In the genomic region with DNA sequence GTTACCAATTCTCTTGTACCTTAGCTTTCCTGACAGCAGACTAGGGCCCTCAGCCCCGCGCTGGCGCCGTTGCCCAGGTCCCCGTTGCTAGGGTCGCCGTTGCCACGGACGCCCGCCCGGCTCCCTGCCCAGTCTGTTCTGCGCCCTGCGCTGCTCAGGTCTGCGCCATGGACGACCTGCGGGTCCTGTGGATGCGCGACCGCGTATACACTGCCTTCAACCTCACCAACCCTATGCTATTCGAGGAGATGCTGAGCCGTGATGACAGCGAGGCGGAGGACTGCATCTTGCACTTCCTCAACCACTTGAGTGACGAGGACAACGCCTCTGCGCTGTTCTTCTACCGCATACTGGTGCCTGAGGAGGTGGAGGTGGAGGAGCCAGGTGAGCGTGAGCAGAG, we compare ENCODE assay signal across 9 mouse cellular contexts. TPM values are rescaled to one million over a fixed set of nuclear protein-coding genes. Genes with fewer than 3 reads are reported as not detected.
DNase-seq lines count a peak whose midpoint lies in the region; ATAC-seq lines count a peak whose summit lies in the region.
"Had no signal": no experiment of that assay in that cellular context is flagged by ENCODE, and none has a peak within 500 bp of the region (broad histone marks: within the 10 kb centered on the region; RNA-seq: fewer than 3 reads in every experiment).

A gene (plus strand): TSS at position 89 of the 400 bp plus-strand sequence.

- 7% methylated on average over 29 of the region's 29 CpGs for WGBS in heart, embryonic 11.5 days (ENCODE audit: insufficient replicate concordance)
- 11% methylated on average over 29 of the region's 29 CpGs for WGBS in limb, embryonic 11.5 days

- peaks cover 11% of the 10 kb centered on the region for H3K36me3 ChIP-seq in heart, embryonic 11.5 days (ENCODE audit: control insufficient read depth, insufficient read depth, low read length)
- peaks cover 9% of the 10 kb centered on the region; the same call in 1 of the 2 replicates for H3K36me3 ChIP-seq in limb, embryonic 11.5 days (ENCODE audit: control insufficient read depth, insufficient read depth, low read length)

- no peaks in the 10 kb centered on the region; the same call in 1 of the 2 replicates for H3K27me3 ChIP-seq in heart, embryonic 11.5 days (ENCODE audit: control insufficient read depth, insufficient read depth, low read length)
- H3K27me3 ChIP-seq in limb, embryonic 11.5 days (ENCODE audit: control insufficient read depth, insufficient read depth, low read length): 0 out of 2 replicates have a peak, but pooled peaks cover 3% of the 10 kb centered on the region
- H3K27me3 ChIP-seq: CH12.LX had no signal

- intact Hi-C loops in gastrocnemius, postnatal 14 days (cut with DNase I; ENCODE audit: low total_unique reads): no loop called here

- no peak for DNase-seq in heart, adult 18-20 months
- DNase-seq in ZHBTc4 (ENCODE audit: low read depth, low spot score): peak; percentile 62
- peak; percentile 13 to 44 for DNase-seq in frontal cortex, postnatal 10 days (ENCODE audit: low spot score in 2 of 2)
- DNase-seq in limb, embryonic 11.5 days (ENCODE audit: low spot score): peak; percentile 52
- DNase-seq in right cerebral cortex, postnatal 14 days: peak; percentile 42
- DNase-seq in gastrocnemius, postnatal 14 days: no peak

- H3K9ac ChIP-seq in heart, embryonic 11.5 days (ENCODE audit: low read depth, low read length): no peak within 1 kb of the TSS
- no peak within 1 kb of the TSS for H3K9ac ChIP-seq in limb, embryonic 11.5 days (ENCODE audit: low read length)

- H3K9me3 ChIP-seq in heart, embryonic 11.5 days (replicated peaks; ENCODE audit: control insufficient read depth, low read length): no peaks in the 10 kb centered on the region
- no peaks in the 10 kb centered on the region for H3K9me3 ChIP-seq in limb, embryonic 11.5 days (ENCODE audit: control insufficient read depth, low read length)

- ATAC-seq in heart, embryonic 11.5 days (replicated peaks; ENCODE audit: insufficient number of reproducible peaks, low FRiP score, low TSS enrichment): peak; percentile 42; the same call in 1 of the 2 replicates
- ATAC-seq in limb, embryonic 11.5 days (ENCODE audit: insufficient number of reproducible peaks, low FRiP score, low TSS enrichment, low read depth): no peak
- ATAC-seq in erythroblast, adult 5-6 weeks (replicated peaks; ENCODE audit: low FRiP score, poor library complexity, severe bottlenecking): no peak

- no peak within 1 kb of the TSS for H3K4me3 ChIP-seq in heart, embryonic 11.5 days (ENCODE audit: low read depth, low read length)
- H3K4me3 ChIP-seq in limb, embryonic 11.5 days (ENCODE audit: low read depth, low read length): no peak within 1 kb of the TSS

- no peak within 1 kb of the TSS for H3K27ac ChIP-seq in heart, embryonic 11.5 days (ENCODE audit: low read depth, low read length)
- no peak within 1 kb of the TSS for H3K27ac ChIP-seq in limb, embryonic 11.5 days (replicated peaks; ENCODE audit: low read depth, low read length)

- peaks cover 3% of the 10 kb centered on the region; the same call in 1 of the 2 replicates for H3K4me1 ChIP-seq in heart, embryonic 11.5 days (ENCODE audit: control insufficient read depth, insufficient read depth, low read length)
- H3K4me1 ChIP-seq in limb, embryonic 11.5 days (ENCODE audit: control insufficient read depth, insufficient read depth, low read length): no peaks in the 10 kb centered on the region; the same call in 1 of the 2 replicates

- H3K4me2 ChIP-seq in heart, embryonic 11.5 days: 0 out of 2 replicates have a peak within 1 kb of the TSS, but pooled peaks have one; percentile 2
- H3K4me2 ChIP-seq in limb, embryonic 11.5 days (ENCODE audit: low read depth, severe bottlenecking): no peak within 1 kb of the TSS

RNA-seq across cellular contexts. Expression of the gene that starts here (rescaled TPM):
- polyA plus RNA-seq in heart, embryonic 11.5 days (2014; fragmentation: Nextera tagmentation; extraction: Ambion mirVana): 0.03 and 0.04 TPM in 2 replicates
- total RNA-seq in heart, adult 18-20 months (2021): under 1 TPM; 0.02 to 0.26 TPM
- polyA plus RNA-seq in limb, embryonic 11.5 days (2014; fragmentation: Nextera tagmentation; extraction: Ambion mirVana): 0.01 TPM in 1 of 2 replicates, not detected in the other
- 2.9 TPM in 1 of 2 replicates, not detected in the other for total RNA-seq in erythroblast, adult 5-6 weeks (2015; ENCODE audit: low replicate concordance)
- total RNA-seq in erythroblast, adult 5-6 weeks (2017; ENCODE audit: low replicate concordance): under 0.01 TPM in 1 of 2 replicates, not detected in the other
- under 1 TPM; 0.02 to 0.10 TPM for total RNA-seq in gastrocnemius, postnatal 14 days (2021)

Comparison
In these comparisons a context has a peak if more than half of its experiments do, and no peak if none do; other contexts are left out.
1. Peak in ATAC-seq and H3K4me2 ChIP-seq in heart, embryonic 11.5 days; RNA of the gene not detected or under 1 TPM.
2. Peak in DNase-seq in limb, embryonic 11.5 days; RNA of the gene not detected or under 1 TPM.
3. DNase-seq: peak in ZHBTc4 (single experiment), frontal cortex, postnatal 10 days (2 of 2) and right cerebral cortex, postnatal 14 days (single experiment); none in heart, adult 18-20 months (0 of 2) and gastrocnemius, postnatal 14 days (single experiment).